Mouse (Mus musculus): ENCODE results near the gene Folr1. TPM values are rescaled to one million over a fixed set of nuclear protein-coding genes. Genes with fewer than 3 reads are reported as not detected.

Gene Folr1
- polyA plus RNA-seq (2014; fragmentation: Nextera tagmentation; extraction: Ambion mirVana): 1.4 and 4.5 TPM in 2 replicates

DNA sequence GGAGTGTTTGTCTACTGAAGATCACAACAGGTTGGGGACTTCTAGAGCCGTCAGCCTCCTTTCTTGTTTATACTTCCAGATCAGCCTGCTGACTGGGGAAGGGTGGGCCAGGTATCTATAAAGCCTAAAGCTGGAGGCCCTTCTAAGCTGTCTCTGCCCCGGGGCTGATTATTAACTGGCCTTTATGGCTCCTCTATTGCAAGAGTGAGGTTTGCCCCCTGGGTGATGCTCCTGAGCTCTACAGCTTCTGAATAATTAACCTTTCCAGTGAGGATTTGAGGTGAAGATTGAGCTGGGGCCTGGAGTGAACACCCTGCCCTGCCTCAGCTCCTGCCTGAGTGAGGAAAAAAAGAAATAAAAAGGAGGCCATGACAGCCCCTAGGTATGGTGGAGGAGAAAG is at the start of gene Folr1:
Gene Folr1 (minus strand): TSS at position 160 of the 400 bp plus-strand sequence.
- ATAC-seq (ENCODE audit: low read depth) (no peak), DNase-seq (ENCODE audit: low spot score) (no peak)
- Histone ChIP-seq H3K4me2 (ENCODE audit: low read depth, low read length) (no peak within 1 kb of the TSS), H3K36me3 (ENCODE audit: control insufficient read depth, insufficient read depth, low read length) (no peaks in the 10 kb centered on the region), H3K27ac (replicated peaks; ENCODE audit: low read depth, low read length) (no peak within 1 kb of the TSS), H3K27me3 (replicated peaks; ENCODE audit: control insufficient read depth, insufficient read depth, low read length) (no peaks in the 10 kb centered on the region), H3K9ac (ENCODE audit: low read depth, low read length) (no peak within 1 kb of the TSS), H3K4me3 (ENCODE audit: low read depth, low read length) (no peak within 1 kb of the TSS), H3K4me1 (ENCODE audit: control insufficient read depth, insufficient read depth, low read length) (no peaks in the 10 kb centered on the region), H3K9me3 (ENCODE audit: control insufficient read depth, low read length) (no peaks in the 10 kb centered on the region)
- WGBS: 83% methylated on average over 2 of the region's 2 CpGs

DNA sequence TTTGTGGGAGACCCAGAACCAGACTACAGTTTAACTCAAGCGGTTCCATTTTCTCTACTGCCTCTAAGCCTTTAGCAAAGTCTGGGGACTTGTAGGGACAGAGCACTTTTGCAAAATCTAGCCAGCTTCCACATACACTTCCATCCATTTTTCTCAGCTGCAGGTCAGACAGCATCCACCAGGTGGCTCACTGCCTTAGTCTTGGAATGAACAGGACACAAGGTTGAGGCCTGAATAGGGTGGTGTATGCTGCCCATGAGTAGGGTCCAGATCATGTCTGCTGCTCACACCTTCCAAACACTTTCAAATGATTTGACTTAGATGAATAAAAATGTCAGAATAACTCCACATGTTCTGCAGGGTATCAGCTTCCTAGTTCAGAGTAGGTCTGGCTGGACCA is 47.5 kb upstream of the Folr1 start:
- Histone ChIP-seq H3K9ac (ENCODE audit: low read depth, low read length) (peak overlapping the region; percentile 30; the same call in 1 of the 2 replicates), H3K36me3 (ENCODE audit: control insufficient read depth, insufficient read depth, low read length) (peaks cover 18% of the 10 kb centered on the region), H3K27ac (replicated peaks; ENCODE audit: low read depth, low read length) (no peak overlapping the region), H3K9me3 (ENCODE audit: control insufficient read depth, low read length) (no peaks in the 10 kb centered on the region), H3K27me3 (replicated peaks; ENCODE audit: control insufficient read depth, insufficient read depth, low read length) (no peaks in the 10 kb centered on the region), H3K4me3 (ENCODE audit: low read depth, low read length) (no peak overlapping the region), H3K4me2 (ENCODE audit: low read depth, low read length) (no peak overlapping the region), H3K4me1 (ENCODE audit: control insufficient read depth, insufficient read depth, low read length) (no peaks in the 10 kb centered on the region)
- ATAC-seq (ENCODE audit: low read depth) (peak; percentile 82), DNase-seq (ENCODE audit: low spot score) (peak; percentile 69)
- 20% methylated on average over 1 of the region's 1 CpGs for WGBS

DNA sequence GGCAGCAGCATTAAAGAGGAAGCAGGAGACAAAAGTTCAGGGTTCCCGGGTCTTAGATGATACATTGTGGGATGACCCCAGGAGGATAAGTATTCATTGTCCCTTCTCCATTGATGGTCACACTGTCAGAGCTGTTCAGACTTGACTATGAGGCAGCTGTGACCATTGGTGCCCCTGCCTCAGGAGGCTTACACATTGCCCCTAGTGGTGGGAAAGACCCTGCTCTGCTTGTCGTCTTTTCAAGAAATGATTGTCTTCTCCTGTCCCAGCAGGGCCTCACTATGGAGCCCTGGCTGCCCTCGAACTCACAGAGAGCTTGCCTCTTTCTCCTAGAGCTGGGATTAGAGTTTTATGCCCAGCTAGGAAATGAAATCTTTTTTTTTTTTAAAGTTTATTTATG is 41.4 kb upstream of the Folr1 start:
- WGBS: 61% methylated on average over 3 of the region's 3 CpGs
- ATAC-seq (ENCODE audit: low read depth): no peak

DNA sequence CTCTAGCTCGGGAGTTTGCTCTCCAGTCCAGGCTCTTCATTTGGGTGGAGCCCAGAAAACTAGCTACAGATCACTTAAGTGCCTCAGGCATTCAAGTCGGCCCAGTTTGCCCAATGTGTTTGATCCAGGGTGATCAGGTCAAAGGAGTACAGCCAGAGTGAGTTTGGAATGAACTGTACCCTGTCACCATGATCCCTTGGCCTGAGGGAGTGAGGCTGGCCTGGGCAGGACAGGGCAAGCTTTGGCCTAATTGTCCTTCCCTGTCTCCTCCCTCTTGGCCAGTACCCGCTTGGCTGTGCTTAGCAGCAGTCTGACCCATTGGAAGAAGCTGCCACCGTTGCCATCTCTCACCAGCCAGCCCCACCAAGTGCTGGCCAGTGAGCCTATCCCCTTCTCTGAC is 39.5 kb upstream of the Folr1 start:
- WGBS: 79% methylated on average over 4 of the region's 4 CpGs
- DNase-seq (ENCODE audit: low spot score): no peak
- Histone ChIP-seq H3K9ac (ENCODE audit: low read depth, low read length) (no peak overlapping the region), H3K4me3 (ENCODE audit: low read depth, low read length) (no peak overlapping the region), H3K36me3 (ENCODE audit: control insufficient read depth, insufficient read depth, low read length) (peaks cover 57% of the 10 kb centered on the region), H3K4me1 (ENCODE audit: control insufficient read depth, insufficient read depth, low read length) (peaks cover 6% of the 10 kb centered on the region), H3K4me2 (ENCODE audit: low read depth, low read length) (no peak overlapping the region), H3K27me3 (replicated peaks; ENCODE audit: control insufficient read depth, insufficient read depth, low read length) (no peaks in the 10 kb centered on the region), H3K9me3 (ENCODE audit: control insufficient read depth, low read length) (no peaks in the 10 kb centered on the region), H3K27ac (replicated peaks; ENCODE audit: low read depth, low read length) (no peak overlapping the region)
- no peak for ATAC-seq (ENCODE audit: low read depth)

More for the DNA sequence above, 41.4 kb upstream of the Folr1 start:
- no peaks in the 10 kb centered on the region for H3K9me3 ChIP-seq (ENCODE audit: control insufficient read depth, low read length)
- no peak for DNase-seq (ENCODE audit: low spot score)
- H3K4me2 ChIP-seq (ENCODE audit: low read depth, low read length): no peak overlapping the region
- no peak overlapping the region for H3K4me3 ChIP-seq (ENCODE audit: low read depth, low read length)
- H3K4me1 ChIP-seq (ENCODE audit: control insufficient read depth, insufficient read depth, low read length): no peaks in the 10 kb centered on the region
- peaks cover 57% of the 10 kb centered on the region for H3K36me3 ChIP-seq (ENCODE audit: control insufficient read depth, insufficient read depth, low read length)
- H3K9ac ChIP-seq (ENCODE audit: low read depth, low read length): no peak overlapping the region
- no peak overlapping the region for H3K27ac ChIP-seq (replicated peaks; ENCODE audit: low read depth, low read length)
- H3K27me3 ChIP-seq (replicated peaks; ENCODE audit: control insufficient read depth, insufficient read depth, low read length): no peaks in the 10 kb centered on the region

DNA sequence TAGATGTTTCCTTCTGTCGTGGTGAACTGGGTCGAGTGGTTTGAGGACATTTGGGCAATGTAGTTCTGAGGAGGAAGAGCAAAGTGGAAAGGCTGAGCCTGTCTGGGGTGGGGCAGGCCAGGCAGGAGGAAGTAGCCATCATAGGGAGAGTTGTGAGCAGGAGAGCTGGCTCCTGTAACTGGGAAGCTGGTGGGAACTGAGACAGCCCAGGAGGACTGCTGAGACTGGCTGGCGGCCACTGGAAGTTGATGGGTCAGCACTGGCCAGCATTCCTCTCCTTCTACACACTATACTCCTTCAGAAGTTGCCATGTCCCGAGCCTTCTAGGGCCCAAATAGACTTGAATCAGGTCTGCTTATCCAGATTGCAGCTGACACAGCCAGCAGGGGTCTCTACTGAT is 37.8 kb upstream of the Folr1 start:
- Histone ChIP-seq H3K36me3 (ENCODE audit: control insufficient read depth, insufficient read depth, low read length) (peaks cover 42% of the 10 kb centered on the region), H3K4me2 (ENCODE audit: low read depth, low read length) (no peak overlapping the region), H3K4me1 (ENCODE audit: control insufficient read depth, insufficient read depth, low read length) (peaks cover 8% of the 10 kb centered on the region), H3K4me3 (ENCODE audit: low read depth, low read length) (no peak overlapping the region), H3K27me3 (replicated peaks; ENCODE audit: control insufficient read depth, insufficient read depth, low read length) (no peaks in the 10 kb centered on the region), H3K27ac (replicated peaks; ENCODE audit: low read depth, low read length) (no peak overlapping the region), H3K9me3 (ENCODE audit: control insufficient read depth, low read length) (no peaks in the 10 kb centered on the region), H3K9ac (ENCODE audit: low read depth, low read length) (peak overlapping the region; percentile 32; the same call in 1 of the 2 replicates)
- WGBS: 83% methylated on average over 4 of the region's 4 CpGs
- ATAC-seq (ENCODE audit: low read depth): no peak
- no peak for DNase-seq (ENCODE audit: low spot score)

DNA sequence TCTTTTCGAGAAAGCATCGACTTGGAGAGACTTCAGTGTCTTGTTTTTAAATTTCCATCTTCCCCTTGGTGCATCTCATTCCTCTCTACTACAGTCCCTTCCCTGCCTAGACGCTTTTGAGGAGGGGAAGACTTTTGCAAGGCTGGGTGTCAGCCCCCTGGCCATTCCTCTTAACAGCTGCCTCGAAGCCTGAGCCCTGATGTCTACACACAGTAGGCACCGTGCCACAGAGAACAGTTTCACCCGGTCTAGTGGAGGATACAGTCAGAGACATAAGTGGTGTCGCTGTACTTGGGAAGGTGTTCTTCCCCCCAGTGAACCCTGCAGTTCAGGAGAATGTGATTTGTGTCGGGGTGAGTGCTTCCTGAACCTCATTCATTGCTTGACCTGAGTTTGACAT is 36.1 kb upstream of the Folr1 start:
- Histone ChIP-seq H3K4me1 (ENCODE audit: control insufficient read depth, insufficient read depth, low read length) (peaks cover 8% of the 10 kb centered on the region), H3K36me3 (ENCODE audit: control insufficient read depth, insufficient read depth, low read length) (peaks cover 25% of the 10 kb centered on the region), H3K9me3 (ENCODE audit: control insufficient read depth, low read length) (no peaks in the 10 kb centered on the region), H3K9ac (ENCODE audit: low read depth, low read length) (peak overlapping the region; percentile 91), H3K27ac (replicated peaks; ENCODE audit: low read depth, low read length) (no peak overlapping the region), H3K4me3 (ENCODE audit: low read depth, low read length) (peak overlapping the region; percentile 72), H3K27me3 (replicated peaks; ENCODE audit: control insufficient read depth, insufficient read depth, low read length) (no peaks in the 10 kb centered on the region), H3K4me2 (ENCODE audit: low read depth, low read length) (peak overlapping the region; percentile 77)
- no peak for ATAC-seq (ENCODE audit: low read depth)
- no peak for DNase-seq (ENCODE audit: low spot score)
- WGBS: 73% methylated on average over 8 of the region's 8 CpGs

DNA sequence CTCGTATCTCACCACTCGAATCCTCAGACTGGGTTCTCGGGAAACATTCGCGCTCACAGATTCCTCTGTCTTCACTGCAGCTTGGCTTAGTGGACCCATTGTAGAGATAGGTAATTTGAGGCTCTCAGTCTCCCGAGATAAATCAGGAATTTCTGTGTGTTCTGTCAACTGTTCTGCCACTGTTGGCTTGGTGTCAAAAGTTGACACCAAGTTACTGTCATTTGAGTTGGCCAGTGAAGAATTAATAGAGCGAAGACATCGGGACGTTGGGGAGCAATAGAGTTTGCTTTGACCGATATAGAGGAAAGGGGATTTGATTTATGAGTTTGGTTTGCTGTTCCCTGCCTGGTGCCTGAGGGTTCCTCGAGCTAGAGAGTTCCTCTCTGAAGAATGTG is 35.7 kb upstream of the Folr1 start, which contains the start of gene Tomt:
Gene Tomt (minus strand): TSS at position 73 of the 395 bp plus-strand sequence.
- H3K27ac ChIP-seq (replicated peaks; ENCODE audit: low read depth, low read length): peak within 1 kb of the TSS; percentile 93
- H3K36me3 ChIP-seq (ENCODE audit: control insufficient read depth, insufficient read depth, low read length): peaks cover 21% of the 10 kb centered on the region
- H3K9ac ChIP-seq (ENCODE audit: low read depth, low read length): peak within 1 kb of the TSS; percentile 91
- WGBS: 17% methylated on average over 11 of the region's 11 CpGs
- H3K4me2 ChIP-seq (ENCODE audit: low read depth, low read length): peak within 1 kb of the TSS; percentile 77
- H3K4me3 ChIP-seq (ENCODE audit: low read depth, low read length): peak within 1 kb of the TSS; percentile 72
- peaks cover 8% of the 10 kb centered on the region for H3K4me1 ChIP-seq (ENCODE audit: control insufficient read depth, insufficient read depth, low read length)
- DNase-seq (ENCODE audit: low spot score) (no peak), ATAC-seq (ENCODE audit: low read depth) (no peak)
- H3K27me3 ChIP-seq (replicated peaks; ENCODE audit: control insufficient read depth, insufficient read depth, low read length): no peaks in the 10 kb centered on the region
- no peaks in the 10 kb centered on the region for H3K9me3 ChIP-seq (ENCODE audit: control insufficient read depth, low read length)

DNA sequence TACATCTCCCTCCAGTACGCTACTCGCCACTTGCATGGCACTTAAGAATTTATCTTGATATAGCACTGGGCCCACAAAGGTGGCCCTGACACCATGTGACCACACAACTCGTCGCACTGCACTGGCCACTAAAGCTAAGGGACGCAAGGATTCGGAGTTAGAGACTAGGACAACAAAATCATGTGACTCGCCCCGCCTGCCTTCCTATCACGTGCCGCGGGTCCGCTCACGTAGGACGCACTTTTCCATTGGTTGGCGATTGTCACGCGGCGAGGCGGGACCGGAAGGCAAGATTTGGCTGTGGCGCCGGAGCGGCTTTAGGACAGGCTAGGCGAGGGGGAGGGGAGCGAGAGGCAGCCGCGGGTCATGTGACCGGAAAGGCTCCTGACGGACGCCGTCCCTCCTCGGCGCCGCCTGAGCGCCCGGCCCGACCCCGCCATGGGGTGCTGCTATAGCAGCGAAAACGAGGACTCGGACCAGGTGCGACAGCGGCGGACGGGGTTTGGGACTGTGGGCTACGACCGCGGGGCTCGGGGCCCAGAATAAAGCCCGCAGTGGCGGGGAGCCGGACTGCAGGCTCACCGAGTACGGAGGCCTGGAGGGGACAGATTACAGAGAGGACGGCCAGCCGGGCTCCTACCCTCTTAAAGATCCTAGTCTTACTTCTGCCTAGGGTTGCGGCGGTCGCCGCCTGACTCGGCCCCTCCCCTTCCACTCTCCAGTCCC is 35.1 kb upstream of the Folr1 start, which contains the start of gene Lamtor1:
Gene Lamtor1 (plus strand): TSS at position 344 of the 726 bp plus-strand sequence.
- H3K4me2 ChIP-seq (ENCODE audit: low read depth, low read length): peak within 1 kb of the TSS; percentile 77
- ATAC-seq (ENCODE audit: low read depth) (peak; percentile 97), DNase-seq (ENCODE audit: low spot score) (peak; percentile 100)
- H3K4me1 ChIP-seq (ENCODE audit: control insufficient read depth, insufficient read depth, low read length): peaks cover 8% of the 10 kb centered on the region
- H3K9ac ChIP-seq (ENCODE audit: low read depth, low read length): peak within 1 kb of the TSS; percentile 91
- no peaks in the 10 kb centered on the region for H3K9me3 ChIP-seq (ENCODE audit: control insufficient read depth, low read length)
- H3K4me3 ChIP-seq (ENCODE audit: low read depth, low read length): peak within 1 kb of the TSS; percentile 72
- H3K27ac ChIP-seq (replicated peaks; ENCODE audit: low read depth, low read length): peak within 1 kb of the TSS; percentile 93
- WGBS: under 1% methylated on average over 61 of the region's 61 CpGs
- no peaks in the 10 kb centered on the region for H3K27me3 ChIP-seq (replicated peaks; ENCODE audit: control insufficient read depth, insufficient read depth, low read length)
- peaks cover 16% of the 10 kb centered on the region for H3K36me3 ChIP-seq (ENCODE audit: control insufficient read depth, insufficient read depth, low read length)

DNA sequence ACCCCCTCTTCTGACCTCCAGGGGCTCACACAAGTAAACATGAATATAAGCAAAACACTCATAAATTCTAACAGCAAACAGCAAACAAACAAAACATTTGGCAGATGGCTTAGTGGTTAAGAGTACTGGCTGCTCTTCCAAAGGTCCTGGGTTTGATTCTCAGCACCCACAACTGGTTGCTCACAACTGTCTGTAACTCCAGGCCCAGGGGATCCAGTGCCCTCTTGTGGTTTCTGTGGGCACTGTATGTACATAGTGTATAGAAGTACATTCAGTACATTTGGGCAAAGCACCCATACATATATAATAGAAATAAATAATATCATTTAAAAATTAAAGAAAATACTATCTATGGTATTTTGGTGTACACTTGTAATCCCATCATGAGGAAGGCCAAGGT is 32.3 kb upstream of the Folr1 start:
- no peaks in the 10 kb centered on the region for H3K9me3 ChIP-seq (ENCODE audit: control insufficient read depth, low read length)
- no peak overlapping the region for H3K27ac ChIP-seq (replicated peaks; ENCODE audit: low read depth, low read length)
- H3K4me3 ChIP-seq (ENCODE audit: low read depth, low read length): no peak overlapping the region
- DNase-seq (ENCODE audit: low spot score) (no peak), ATAC-seq (ENCODE audit: low read depth) (no peak)
- peaks cover 8% of the 10 kb centered on the region for H3K4me1 ChIP-seq (ENCODE audit: control insufficient read depth, insufficient read depth, low read length)
- no peak overlapping the region for H3K4me2 ChIP-seq (ENCODE audit: low read depth, low read length)
- H3K9ac ChIP-seq (ENCODE audit: low read depth, low read length): no peak overlapping the region
- H3K27me3 ChIP-seq (replicated peaks; ENCODE audit: control insufficient read depth, insufficient read depth, low read length): no peaks in the 10 kb centered on the region
- H3K36me3 ChIP-seq (ENCODE audit: control insufficient read depth, insufficient read depth, low read length): no peaks in the 10 kb centered on the region
